In the genomic region with DNA sequence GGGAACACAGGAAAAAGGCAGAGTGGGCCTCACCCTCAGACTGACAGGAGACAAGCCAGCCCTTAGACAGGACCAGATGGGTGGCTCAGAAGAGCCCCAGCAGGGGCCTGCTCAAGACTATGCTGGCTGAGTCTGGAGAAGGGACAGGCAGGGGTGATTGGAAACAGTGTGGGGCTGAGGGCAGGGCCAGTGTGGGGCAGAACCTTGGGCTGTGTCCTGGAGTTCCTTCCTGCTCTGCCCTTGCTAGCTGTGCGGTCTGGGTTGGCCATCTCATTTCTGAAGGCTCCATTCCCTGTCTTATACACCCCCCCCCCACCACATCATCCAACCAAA, we compare ENCODE assay signal across 9 mouse cellular contexts.
DNase-seq lines count a peak whose midpoint lies in the region; ATAC-seq and TF ChIP-seq lines count a peak whose summit lies in the region.
"Had no signal": no experiment of that assay in that cellular context is flagged by ENCODE, and none has a peak within 500 bp of the region (broad histone marks: within the 10 kb centered on the region; RNA-seq: fewer than 3 reads in every experiment).

No protein-coding gene starts in this region.

- H3K36me3 ChIP-seq in forebrain, embryonic 10.5 days (replicated peaks): no peaks in the 10 kb centered on the region
- H3K36me3 ChIP-seq in forebrain, embryonic 11.5 days (ENCODE audit: control insufficient read depth, insufficient read depth, low read length): no peaks in the 10 kb centered on the region
- no peaks in the 10 kb centered on the region for H3K36me3 ChIP-seq in kidney, postnatal 0 days (ENCODE audit: insufficient read depth, low read length)
- no peaks in the 10 kb centered on the region for H3K36me3 ChIP-seq in embryonic facial prominence, embryonic 12.5 days
- H3K36me3 ChIP-seq in limb, embryonic 13.5 days: no peaks in the 10 kb centered on the region

- DNase-seq in forebrain, embryonic 10.5 days (ENCODE audit: extremely low spot score, low spot score): no peak
- DNase-seq in forebrain, embryonic 11.5 days (ENCODE audit: low spot score): no peak
- DNase-seq in kidney, postnatal 0 days (ENCODE audit: low spot score): no peak
- DNase-seq in kidney, adult 18-20 months: no peak
- DNase-seq in thymus, postnatal 10 days (ENCODE audit: low spot score in 2 of 2): no peak
- no peak for DNase-seq in embryo, embryonic 9.5 days (ENCODE audit: extremely low spot score)
- DNase-seq: cerebellum, postnatal 25 days had no signal

- H3K27ac ChIP-seq in forebrain, embryonic 10.5 days: peak overlapping the region; percentile 44; the same call in 1 of the 2 replicates
- no peak overlapping the region for H3K27ac ChIP-seq in forebrain, embryonic 11.5 days (ENCODE audit: low read depth, low read length)
- peak overlapping the region; percentile 50; the same call in 1 of the 2 replicates for H3K27ac ChIP-seq in kidney, postnatal 0 days
- H3K27ac ChIP-seq in embryonic facial prominence, embryonic 12.5 days: peak overlapping the region; percentile 74
- H3K27ac ChIP-seq in limb, embryonic 13.5 days: peak overlapping the region; percentile 52

- H3K27me3 ChIP-seq in forebrain, embryonic 10.5 days (ENCODE audit: poor library complexity, severe bottlenecking): peaks cover 33% of the 10 kb centered on the region
- H3K27me3 ChIP-seq in forebrain, embryonic 11.5 days (ENCODE audit: control insufficient read depth, insufficient read depth, low read length): no peaks in the 10 kb centered on the region
- no peaks in the 10 kb centered on the region for H3K27me3 ChIP-seq in kidney, postnatal 0 days (ENCODE audit: insufficient read depth, low read length)
- no peaks in the 10 kb centered on the region; the same call in 1 of the 2 replicates for H3K27me3 ChIP-seq in embryonic facial prominence, embryonic 12.5 days
- H3K27me3 ChIP-seq in limb, embryonic 13.5 days: 0 out of 2 replicates have a peak, but pooled peaks cover 3% of the 10 kb centered on the region

- no peak overlapping the region for H3K9ac ChIP-seq in forebrain, embryonic 11.5 days (ENCODE audit: low read length)
- H3K9ac ChIP-seq in kidney, postnatal 0 days (ENCODE audit: low read depth, low read length): no peak overlapping the region
- H3K9ac ChIP-seq in embryonic facial prominence, embryonic 12.5 days: peak overlapping the region; percentile 33; the same call in 1 of the 2 replicates
- H3K9ac ChIP-seq in limb, embryonic 13.5 days: no peak overlapping the region

- TF ChIP-seq CTCF in kidney, postnatal 0 days (IDR thresholded peaks at IDR 0.05; ENCODE audit: low read depth): no peak

- no peak overlapping the region for H3K4me3 ChIP-seq in forebrain, embryonic 10.5 days
- no peak overlapping the region for H3K4me3 ChIP-seq in forebrain, embryonic 11.5 days (ENCODE audit: low read depth, low read length)
- H3K4me3 ChIP-seq in kidney, postnatal 0 days (replicated peaks; ENCODE audit: low read depth, low read length): no peak overlapping the region
- H3K4me3 ChIP-seq in embryonic facial prominence, embryonic 12.5 days: no peak overlapping the region
- no peak overlapping the region for H3K4me3 ChIP-seq in limb, embryonic 13.5 days

- no peak for ATAC-seq in forebrain, embryonic 11.5 days (replicated peaks; ENCODE audit: low FRiP score)
- no peak for ATAC-seq in kidney, postnatal 0 days (replicated peaks; ENCODE audit: low FRiP score, low read depth)
- ATAC-seq in embryonic facial prominence, embryonic 12.5 days (ENCODE audit: insufficient number of reproducible peaks, insufficient read depth, low FRiP score, low TSS enrichment): peak; percentile 32; the same call in 1 of the 2 replicates
- ATAC-seq in limb, embryonic 13.5 days (ENCODE audit: low FRiP score, low read depth): 0 out of 2 replicates have a peak, but pooled peaks have one; percentile 28

- no peak overlapping the region for H3K4me2 ChIP-seq in forebrain, embryonic 11.5 days (ENCODE audit: low read depth, low read length, severe bottlenecking)
- no peak overlapping the region for H3K4me2 ChIP-seq in kidney, postnatal 0 days (ENCODE audit: low read length)
- H3K4me2 ChIP-seq in embryonic facial prominence, embryonic 12.5 days (replicated peaks): no peak overlapping the region; the same call in 1 of the 2 replicates
- no peak overlapping the region for H3K4me2 ChIP-seq in limb, embryonic 13.5 days (replicated peaks)

- WGBS in forebrain, embryonic 10.5 days: 86% methylated on average over 1 of the region's 1 CpGs
- WGBS in forebrain, embryonic 11.5 days: 85% methylated on average over 1 of the region's 1 CpGs
- WGBS in kidney, postnatal 0 days: 83% methylated on average over 1 of the region's 1 CpGs
- WGBS in embryonic facial prominence, embryonic 12.5 days: 47% methylated on average over 1 of the region's 1 CpGs
- 88% methylated on average over 1 of the region's 1 CpGs for WGBS in limb, embryonic 13.5 days

- no peaks in the 10 kb centered on the region for H3K9me3 ChIP-seq in forebrain, embryonic 10.5 days
- no peaks in the 10 kb centered on the region for H3K9me3 ChIP-seq in forebrain, embryonic 11.5 days (ENCODE audit: control insufficient read depth, low read length)
- no peaks in the 10 kb centered on the region for H3K9me3 ChIP-seq in kidney, postnatal 0 days (replicated peaks; ENCODE audit: low read length)
- H3K9me3 ChIP-seq in embryonic facial prominence, embryonic 12.5 days: no peaks in the 10 kb centered on the region
- H3K9me3 ChIP-seq in limb, embryonic 13.5 days: no peaks in the 10 kb centered on the region

- peaks cover 45% of the 10 kb centered on the region for H3K4me1 ChIP-seq in forebrain, embryonic 10.5 days
- H3K4me1 ChIP-seq in forebrain, embryonic 11.5 days (replicated peaks; ENCODE audit: control insufficient read depth, insufficient read depth, low read length): no peaks in the 10 kb centered on the region
- H3K4me1 ChIP-seq in kidney, postnatal 0 days (replicated peaks; ENCODE audit: insufficient read depth, low read length): peaks cover 7% of the 10 kb centered on the region
- peaks cover 26% of the 10 kb centered on the region for H3K4me1 ChIP-seq in embryonic facial prominence, embryonic 12.5 days
- H3K4me1 ChIP-seq in limb, embryonic 13.5 days: peaks cover 17% of the 10 kb centered on the region

Comparison
In these comparisons a context has a peak if more than half of its experiments do, and no peak if none do; other contexts are left out.
1. ATAC-seq: peak in embryonic facial prominence, embryonic 12.5 days (single experiment) and limb, embryonic 13.5 days (single experiment); none in forebrain, embryonic 11.5 days (single experiment) and kidney, postnatal 0 days (single experiment).